Mouse (Mus musculus) lung, postnatal 0 days (tissue): Measurements from ENCODE around the gene Unc5a. TPM values are rescaled to one million over a fixed set of nuclear protein-coding genes. Genes with fewer than 3 reads are reported as not detected.

Source experiments
- ATAC-seq: fragments of 200-750 bp; cut with Nextera tagmentation; 2 replicates; pipeline ENCODE4 v1.8.0; 2017; ENCODE audit warnings: moderate library complexity
- DNase-seq: peaks from one replicate; pipeline ENCODE4 v3.0.0-alpha.2; 2016; ENCODE audit warnings: low spot score
- H3K27ac ChIP-seq: fragments of 300-500 bp; sonication (generic); 2 replicates; pipeline ENCODE4 v1.5.1; 2014; ENCODE audit warnings: antibody characterized with exemption, mild to moderate bottlenecking, low read length, mixed read lengths
- H3K27me3 ChIP-seq: fragments of 300-500 bp; sonication (generic); replicated peaks from 2 replicates; pipeline ENCODE4 v1.6.1; 2014; ENCODE audit warnings: low read length, mixed read lengths; ENCODE audit not compliant: insufficient read depth
- H3K36me3 ChIP-seq: fragments of 300-500 bp; sonication (generic); 2 replicates; pipeline ENCODE4 v1.6.1; 2014; ENCODE audit warnings: low read length, mixed read lengths; ENCODE audit not compliant: insufficient read depth
- H3K4me1 ChIP-seq: fragments of 300-500 bp; sonication (generic); 2 replicates; pipeline ENCODE4 v1.6.1; 2014; ENCODE audit warnings: antibody characterized with exemption, low read depth, low read length, mixed read lengths; ENCODE audit not compliant: insufficient read depth
- H3K4me2 ChIP-seq: fragments of 300-500 bp; sonication (generic); replicated peaks from 2 replicates; pipeline ENCODE4 v1.6.1; 2014; ENCODE audit warnings: low read depth, mild to moderate bottlenecking, low read length, moderate library complexity, mixed read lengths
- H3K4me3 ChIP-seq: fragments of 300-500 bp; sonication (generic); 2 replicates; pipeline ENCODE4 v1.5.1; 2014; ENCODE audit warnings: low read depth, low read length
- H3K9ac ChIP-seq: fragments of 300-500 bp; sonication (generic); replicated peaks from 2 replicates; pipeline ENCODE4 v1.6.1; 2014; ENCODE audit warnings: low read depth, mild to moderate bottlenecking
- H3K9me3 ChIP-seq: fragments of 300-500 bp; sonication (generic); 2 replicates; pipeline ENCODE4 v1.6.1; 2016; ENCODE audit warnings: low read length, mixed read lengths
- CTCF ChIP-seq: IDR thresholded peaks from 2 replicates; pipeline ENCODE4 v1.5.1; 2016; ENCODE audit warnings: antibody characterized with exemption, mild to moderate bottlenecking
- EP300 ChIP-seq: IDR thresholded peaks from 2 replicates; pipeline ENCODE4 v1.6.1; 2016; ENCODE audit warnings: antibody characterized with exemption, mild to moderate bottlenecking, control low read depth
- WGBS: fragments of 180-500 bp; shearing (Covaris S2); extraction: QIAGEN DNeasy Blood & Tissue Kit; methylation state at CpG from one replicate; pipeline ENCODE4 v1.1.7; 2014; 5-methylcytosine and 5-hydroxymethylcytosine counted together
- polyA plus RNA-seq: library from polyadenylated mRNA; unstranded; fragments of >200 nt; fragmentation: Nextera tagmentation; extraction: Ambion mirVana; gene quantifications from 2 replicates; pipeline ENCODE4 v1.2.1, GENCODE M21; 2015

Unc5a gene
- polyA plus RNA-seq, 1 experiment from 2014 or later = 1.4 TPM

GRCm38 (mm10) chr13:54975546-54975945 lies 26.3 kb downstream of the Unc5a start:
- 48% methylated on average over 3 of the region's 3 CpGs for WGBS
- Histone ChIP-seq H3K4me2 (no peak overlapping the region), H3K9ac (no peak overlapping the region), H3K27me3 (no peaks in the 10 kb centered on the region), H3K27ac (no peak overlapping the region), H3K4me1 (no peaks in the 10 kb centered on the region), H3K4me3 (no peak overlapping the region), H3K9me3 (no peaks in the 10 kb centered on the region), H3K36me3 (no peaks in the 10 kb centered on the region)
- TF ChIP-seq EP300 (no peak), CTCF (no peak)
- DNase-seq = no peak
- no peak for ATAC-seq

- DNase-seq (peak; percentile 21), ATAC-seq (peak; percentile 32; the same call in 1 of the 2 replicates)
- Histone ChIP-seq H3K27me3 (no peaks in the 10 kb centered on the region), H3K4me1 (no peaks in the 10 kb centered on the region), H3K36me3 (no peaks in the 10 kb centered on the region), H3K4me2 (no peak overlapping the region), H3K9me3 (no peaks in the 10 kb centered on the region), H3K4me3 (no peak overlapping the region), H3K9ac (no peak overlapping the region), H3K27ac (no peak overlapping the region)
- 46% methylated on average over 8 of the region's 8 CpGs for WGBS
- TF ChIP-seq CTCF (no peak), EP300 (no peak)
Observed at GRCm38 (mm10) chr13:54978804-54979203, 29.6 kb downstream of the Unc5a start.

- Histone ChIP-seq H3K9ac (no peak overlapping the region), H3K4me2 (no peak overlapping the region), H3K36me3 (no peaks in the 10 kb centered on the region), H3K27me3 (no peaks in the 10 kb centered on the region), H3K4me3 (no peak overlapping the region), H3K4me1 (no peaks in the 10 kb centered on the region), H3K27ac (no peak overlapping the region), H3K9me3 (no peaks in the 10 kb centered on the region)
- ATAC-seq (no peak), DNase-seq (no peak)
- no peak for TF ChIP-seq CTCF
- no peak for TF ChIP-seq EP300
- 75% methylated on average over 11 of the region's 12 CpGs for WGBS
Observed at GRCm38 (mm10) chr13:54980957-54981356, 31.7 kb downstream of the Unc5a start.

- ATAC-seq (no peak), DNase-seq (peak; percentile 12)
- no peak overlapping the region for H3K27ac ChIP-seq
- no peak for TF ChIP-seq EP300
- no peak for TF ChIP-seq CTCF
- H3K36me3 ChIP-seq = no peaks in the 10 kb centered on the region
- no peaks in the 10 kb centered on the region for H3K4me1 ChIP-seq
- H3K4me3 ChIP-seq = no peak overlapping the region
- no peak overlapping the region for H3K9ac ChIP-seq
- H3K4me2 ChIP-seq = no peak overlapping the region
- H3K9me3 ChIP-seq = no peaks in the 10 kb centered on the region
- WGBS = 59% methylated on average over 8 of the region's 8 CpGs
- no peaks in the 10 kb centered on the region for H3K27me3 ChIP-seq
Observed at GRCm38 (mm10) chr13:54983001-54983400, 33.8 kb downstream of the Unc5a start.

- Histone ChIP-seq H3K27ac (no peak overlapping the region), H3K27me3 (no peaks in the 10 kb centered on the region), H3K36me3 (no peaks in the 10 kb centered on the region), H3K4me1 (no peaks in the 10 kb centered on the region), H3K4me2 (no peak overlapping the region), H3K4me3 (no peak overlapping the region), H3K9ac (no peak overlapping the region), H3K9me3 (no peaks in the 10 kb centered on the region)
- ATAC-seq (no peak), DNase-seq (no peak)
- TF ChIP-seq EP300 (no peak), CTCF (peak; percentile 50)
- WGBS = 60% methylated on average over 2 of the region's 2 CpGs
Observed at GRCm38 (mm10) chr13:54983614-54984013, 34.4 kb downstream of the Unc5a start.

GRCm38 (mm10) chr13:54987405-54987804 lies 38.2 kb downstream of the Unc5a start:
- WGBS = 76% methylated on average over 9 of the region's 9 CpGs
- H3K4me1 ChIP-seq = no peaks in the 10 kb centered on the region
- no peak overlapping the region for H3K4me2 ChIP-seq
- no peak overlapping the region for H3K27ac ChIP-seq
- no peaks in the 10 kb centered on the region for H3K27me3 ChIP-seq
- TF ChIP-seq EP300 (no peak), CTCF (no peak)
- DNase-seq = no peak
- no peaks in the 10 kb centered on the region for H3K36me3 ChIP-seq
- no peaks in the 10 kb centered on the region for H3K9me3 ChIP-seq
- H3K9ac ChIP-seq = no peak overlapping the region
- H3K4me3 ChIP-seq = no peak overlapping the region
- no peak for ATAC-seq

- Histone ChIP-seq H3K36me3 (no peaks in the 10 kb centered on the region), H3K4me3 (no peak overlapping the region), H3K27ac (no peak overlapping the region), H3K4me1 (no peaks in the 10 kb centered on the region), H3K9me3 (no peaks in the 10 kb centered on the region), H3K4me2 (no peak overlapping the region), H3K27me3 (no peaks in the 10 kb centered on the region), H3K9ac (no peak overlapping the region)
- ATAC-seq (no peak; the same call in 1 of the 2 replicates), DNase-seq (no peak)
- WGBS = 28% methylated on average over 7 of the region's 7 CpGs
- TF ChIP-seq EP300 (no peak), CTCF (no peak)
Observed at GRCm38 (mm10) chr13:54988181-54988760, 39.1 kb downstream of the Unc5a start.
